14 mouse cellular contexts compared by ENCODE assay signal in genomic region chr7:51625161-51625560, GRCm38 (mm10). TPM values are rescaled to one million over a fixed set of nuclear protein-coding genes. Genes with fewer than 3 reads are reported as not detected.
A peak's percentile ranks its signal among the peaks of the same experiment; 100 is the strongest.
DNase-seq lines count a peak whose midpoint lies in the region; ATAC-seq and TF ChIP-seq lines count a peak whose summit lies in the region.
"Had no signal": no experiment of that assay in that cellular context is flagged by ENCODE, and none has a peak within 500 bp of the region (broad histone marks: within the 10 kb centered on the region; RNA-seq: fewer than 3 reads in every experiment).

No protein-coding gene starts in this region.

- no peaks in the 10 kb centered on the region for H3K36me3 ChIP-seq in forebrain, embryonic 11.5 days (ENCODE audit: control insufficient read depth, insufficient read depth, low read length)
- H3K36me3 ChIP-seq in hindbrain, postnatal 0 days (ENCODE audit: insufficient read depth, low read length): no peaks in the 10 kb centered on the region
- H3K36me3 ChIP-seq in neural tube, embryonic 14.5 days (ENCODE audit: control insufficient read depth, insufficient read depth, low read length): no peaks in the 10 kb centered on the region

- 1% methylated on average over 23 of the region's 23 CpGs for WGBS in forebrain, embryonic 11.5 days
- 0% methylated on average over 23 of the region's 23 CpGs for WGBS in hindbrain, postnatal 0 days
- under 1% methylated on average over 23 of the region's 23 CpGs for WGBS in neural tube, embryonic 14.5 days

- DNase-seq in left cerebral cortex, postnatal 36 days (ENCODE audit: low spot score in 2 of 2): peak; percentile 23 to 37
- no peak for DNase-seq in left cerebral cortex, postnatal 14 days (ENCODE audit: low spot score in 2 of 2)
- DNase-seq in forebrain, embryonic 11.5 days (ENCODE audit: low spot score): peak; percentile 69
- DNase-seq in hindbrain, postnatal 0 days (ENCODE audit: low spot score): peak; percentile 55
- no peak for DNase-seq in cerebellum, adult 9-10 months
- DNase-seq in T-cell, adult 2 months (ENCODE audit: low spot score): no peak
- no peak for DNase-seq in B cell, adult 2 months
- DNase-seq: gastrocnemius, postnatal 25 days; lung, embryonic 14.5 days; thymus, postnatal 4 days had no signal

- H3K4me1 ChIP-seq in forebrain, embryonic 11.5 days (replicated peaks; ENCODE audit: control insufficient read depth, insufficient read depth, low read length): peaks cover 2% of the 10 kb centered on the region; the same call in 1 of the 2 replicates
- H3K4me1 ChIP-seq in hindbrain, postnatal 0 days (ENCODE audit: insufficient read depth, low read length): no peaks in the 10 kb centered on the region; the same call in 1 of the 2 replicates
- H3K4me1 ChIP-seq in neural tube, embryonic 14.5 days (ENCODE audit: control insufficient read depth, insufficient read depth, low read length): no peaks in the 10 kb centered on the region

- ATAC-seq in forebrain, embryonic 11.5 days (replicated peaks; ENCODE audit: low FRiP score): peak; percentile 14; the same call in 1 of the 2 replicates
- ATAC-seq in hindbrain, postnatal 0 days: 0 out of 2 replicates have a peak, but pooled peaks have one; percentile 16
- ATAC-seq in neural tube, embryonic 14.5 days (ENCODE audit: low read depth): 0 out of 2 replicates have a peak, but pooled peaks have one; percentile 1
- ATAC-seq: inflammation-experienced regulatory T-cells, adult 6 months had no signal

- intact Hi-C loops in left cerebral cortex, postnatal 36 days (cut with DNase I): loop anchor here (10.0 kb wide), 1 partner anchor 1710 kb away; the partner anchor contains the start of gene Slc6a5
- intact Hi-C loops in left cerebral cortex, postnatal 14 days (cut with DNase I): loop anchor here (10.0 kb wide), 1 partner anchor 130 kb away; no protein-coding TSS in a partner anchor

- peaks cover 65% of the 10 kb centered on the region for H3K27me3 ChIP-seq in forebrain, embryonic 11.5 days (ENCODE audit: control insufficient read depth, insufficient read depth, low read length)
- H3K27me3 ChIP-seq in hindbrain, postnatal 0 days (ENCODE audit: insufficient read depth, low read length): peaks cover 12% of the 10 kb centered on the region
- peaks cover 8% of the 10 kb centered on the region for H3K27me3 ChIP-seq in neural tube, embryonic 14.5 days (ENCODE audit: control insufficient read depth, insufficient read depth, low read length)

- H3K27ac ChIP-seq in forebrain, embryonic 11.5 days (ENCODE audit: low read depth, low read length): peak overlapping the region; percentile 60
- peak overlapping the region; percentile 82 for H3K27ac ChIP-seq in hindbrain, postnatal 0 days
- peak overlapping the region; percentile 97 for H3K27ac ChIP-seq in neural tube, embryonic 14.5 days (ENCODE audit: low read depth, low read length)

- peak overlapping the region; percentile 16 for H3K4me3 ChIP-seq in forebrain, embryonic 11.5 days (ENCODE audit: low read depth, low read length)
- peak overlapping the region; percentile 35 for H3K4me3 ChIP-seq in hindbrain, postnatal 0 days (ENCODE audit: low read length)
- H3K4me3 ChIP-seq in neural tube, embryonic 14.5 days (ENCODE audit: low read depth, low read length): peak overlapping the region; percentile 48

- H3K9me3 ChIP-seq in forebrain, embryonic 11.5 days (ENCODE audit: control insufficient read depth, low read length): no peaks in the 10 kb centered on the region
- no peaks in the 10 kb centered on the region for H3K9me3 ChIP-seq in hindbrain, postnatal 0 days (ENCODE audit: low read length)
- no peaks in the 10 kb centered on the region for H3K9me3 ChIP-seq in neural tube, embryonic 14.5 days (ENCODE audit: control insufficient read depth, low read length)

- no peak for TF ChIP-seq CTCF in hindbrain, postnatal 0 days (IDR thresholded peaks at IDR 0.05; ENCODE audit: low read depth)

- peak overlapping the region; percentile 45; the same call in 1 of the 2 replicates for H3K4me2 ChIP-seq in forebrain, embryonic 11.5 days (ENCODE audit: low read depth, low read length, severe bottlenecking)
- H3K4me2 ChIP-seq in hindbrain, postnatal 0 days (ENCODE audit: low read depth, low read length): peak overlapping the region; percentile 42
- H3K4me2 ChIP-seq in neural tube, embryonic 14.5 days (ENCODE audit: low read depth, low read length): peak overlapping the region; percentile 79
- H3K4me2 ChIP-seq: lung, embryonic 14.5 days had no signal

- H3K9ac ChIP-seq in forebrain, embryonic 11.5 days (ENCODE audit: low read length): peak overlapping the region; percentile 45
- peak overlapping the region; percentile 56 for H3K9ac ChIP-seq in hindbrain, postnatal 0 days (replicated peaks; ENCODE audit: low read length)
- H3K9ac ChIP-seq in neural tube, embryonic 14.5 days (replicated peaks; ENCODE audit: low read depth, low read length): peak overlapping the region; percentile 89
- H3K9ac ChIP-seq: lung, embryonic 14.5 days had no signal

RNA-seq across cellular contexts. Expression of gene Slc17a6, which starts 3.4 kb away (rescaled TPM):
- total RNA-seq in left cerebral cortex, postnatal 36 days (2021): 10 to 100 TPM; 24.2 to 31.9 TPM
- total RNA-seq in left cerebral cortex, postnatal 14 days (2021): 10 to 100 TPM; 26.5 to 36.1 TPM
- 23.1 and 24.4 TPM in 2 replicates for polyA plus RNA-seq in forebrain, embryonic 11.5 days (2014; fragmentation: Nextera tagmentation; extraction: Ambion mirVana)
- 132 and 177 TPM in 2 replicates for total RNA-seq in hindbrain, postnatal 0 days (2014; rRNA removed)
- polyA plus RNA-seq in hindbrain, postnatal 0 days (2015; fragmentation: Nextera tagmentation; extraction: Ambion mirVana): 109 and 115 TPM in 2 replicates
- 120 and 139 TPM in 2 replicates for polyA plus RNA-seq in neural tube, embryonic 14.5 days (2014; fragmentation: Nextera tagmentation; extraction: Ambion mirVana)
- total RNA-seq: common myeloid progenitor, adult 5-6 weeks; gastrocnemius, postnatal 25 days; neutrophil, adult 5-6 weeks had no signal
- polyA plus RNA-seq: inflammation-experienced regulatory T-cells, adult 6 months; lung, embryonic 14.5 days had no signal

Comparison
In these comparisons a context has a peak if more than half of its experiments do, and no peak if none do; other contexts are left out.
1. DNase-seq: peak in left cerebral cortex, postnatal 36 days (2 of 2), forebrain, embryonic 11.5 days (single experiment) and hindbrain, postnatal 0 days (single experiment); none in left cerebral cortex, postnatal 14 days (0 of 2), cerebellum, adult 9-10 months (single experiment), T-cell, adult 2 months (single experiment) and B cell, adult 2 months (0 of 2).
2. Peak in every context shown above with its lines, with median percentiles within 50 percentile points of each other: ATAC-seq, H3K27ac ChIP-seq, H3K4me2 ChIP-seq, H3K4me3 ChIP-seq and H3K9ac ChIP-seq.